Mouse (Mus musculus) small intestine, adult 2 months (tissue): ENCODE measurements around the gene Prkch. TPM values are rescaled to one million over a fixed set of nuclear protein-coding genes. Genes with fewer than 3 reads are reported as not detected.
A peak's percentile ranks its signal among the peaks of the same experiment; 100 is the strongest.

ENCODE experiments used
- H3K27ac ChIP-seq: fragments of 200-500 bp; 2 replicates; pipeline ENCODE4 v1.5.1; 2012; ENCODE audit warnings: low read depth, low read length, control low read depth, inconsistent platforms; ENCODE audit not compliant: insufficient read depth
- H3K27me3 ChIP-seq: fragments of 200-500 bp; 2 replicates; pipeline ENCODE4 v1.6.1; 2012; ENCODE audit warnings: mild to moderate bottlenecking, moderate library complexity, low read length, inconsistent platforms; ENCODE audit not compliant: control insufficient read depth, insufficient read depth
- H3K36me3 ChIP-seq: fragments of 200-500 bp; 2 replicates; pipeline ENCODE4 v1.6.1; 2012; ENCODE audit warnings: mild to moderate bottlenecking, low read length, control low read depth, inconsistent platforms; ENCODE audit not compliant: control insufficient read depth, insufficient read depth
- H3K4me1 ChIP-seq: fragments of 200-500 bp; 2 replicates; pipeline ENCODE4 v1.6.1; 2012; ENCODE audit warnings: low read length, inconsistent platforms, mixed read lengths; ENCODE audit not compliant: control insufficient read depth, insufficient read depth, insufficient read length
- H3K4me3 ChIP-seq: fragments of 200-500 bp; 2 replicates; pipeline ENCODE4 v1.5.1; 2012; ENCODE audit warnings: low read depth, mild to moderate bottlenecking, control low read depth, inconsistent platforms, low read length, moderate library complexity
- CTCF ChIP-seq: fragments of 200-500 bp; IDR thresholded peaks from 2 replicates; pipeline ENCODE4 v1.5.1; 2012; ENCODE audit warnings: low read depth, mild to moderate bottlenecking, control low read depth, inconsistent platforms, low read length, moderate library complexity, mixed read lengths; ENCODE audit not compliant: insufficient replicate concordance, insufficient read length; ENCODE audit errors: extremely low read depth
- POLR2A ChIP-seq: fragments of 200-500 bp; IDR thresholded peaks from 2 replicates; pipeline ENCODE4 v1.6.1; 2012; ENCODE audit warnings: low read depth, mild to moderate bottlenecking, control low read depth, inconsistent platforms, low read length, moderate library complexity
- WGBS: fragments of 180-500 bp; shearing (Covaris S2); methylation state at CpG from one replicate; pipeline ENCODE4 v1.1.7; 2018; 5-methylcytosine and 5-hydroxymethylcytosine counted together
- polyA plus RNA-seq: library from polyadenylated mRNA; depleted of rRNA; stranded (reverse); fragments of >200 nt; gene quantifications from 2 replicates; pipeline ENCODE4 v1.2.3, GENCODE M21; 2012

Gene Prkch
- polyA plus RNA-seq, 1 experiment, result 3.2 TPM

DNA sequence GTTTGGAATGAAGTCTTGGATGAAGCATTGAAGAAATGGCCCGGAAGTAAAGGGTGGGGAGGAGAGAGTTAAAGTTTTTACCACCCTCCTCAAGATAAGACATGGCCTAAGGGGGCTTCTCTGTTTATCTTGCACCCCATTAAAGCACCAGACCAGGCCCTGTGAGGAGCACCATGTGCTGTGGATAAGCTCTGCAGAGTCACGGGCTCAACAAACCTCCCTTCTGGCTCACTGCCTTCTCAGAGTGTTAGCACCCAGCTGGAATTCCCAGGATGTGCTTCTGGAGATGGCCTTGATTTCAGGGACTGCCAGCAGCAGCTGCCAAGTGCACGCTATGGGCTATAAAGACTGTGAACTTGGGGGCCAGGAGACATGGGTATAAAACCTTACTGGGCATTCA is 204.3 kb downstream of the Prkch start:
- no peak overlapping the region for H3K27ac ChIP-seq
- no peaks in the 10 kb centered on the region for H3K36me3 ChIP-seq
- H3K4me3 ChIP-seq, result no peak overlapping the region
- TF ChIP-seq CTCF (no peak), POLR2A (no peak)
- peaks cover 10% of the 10 kb centered on the region for H3K4me1 ChIP-seq
- H3K27me3 ChIP-seq, result no peaks in the 10 kb centered on the region
- WGBS, result 36% methylated on average over 3 of the region's 3 CpGs

DNA sequence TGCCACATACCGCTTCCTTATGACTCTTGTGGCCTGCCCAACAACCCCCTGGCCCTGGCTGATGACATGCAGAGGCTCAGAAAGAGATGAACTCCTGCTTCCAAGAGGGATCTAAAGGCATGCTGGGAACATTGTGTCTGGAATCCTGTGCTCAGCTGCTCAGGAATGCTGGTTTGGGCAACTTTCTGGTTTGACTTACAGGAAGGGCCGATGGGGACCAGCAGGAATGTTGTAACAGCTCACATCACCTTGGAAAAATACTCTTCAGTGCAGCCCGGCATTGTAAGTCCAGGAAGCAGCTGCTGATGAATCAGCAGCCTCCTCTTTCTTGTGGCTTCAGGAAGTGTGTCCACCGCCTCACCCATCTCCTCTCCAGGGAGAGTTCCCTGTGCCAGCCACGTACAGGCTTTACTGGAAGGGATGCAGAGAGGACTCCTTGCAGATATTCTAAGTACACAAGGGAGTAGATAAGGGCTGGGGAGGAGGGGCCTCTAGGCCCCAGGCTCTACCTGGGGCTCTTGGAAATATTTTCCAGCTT is 206.0 kb downstream of the Prkch start:
- H3K36me3 ChIP-seq, result no peaks in the 10 kb centered on the region
- no peaks in the 10 kb centered on the region for H3K27me3 ChIP-seq
- 31% methylated on average over 5 of the region's 5 CpGs for WGBS

DNA sequence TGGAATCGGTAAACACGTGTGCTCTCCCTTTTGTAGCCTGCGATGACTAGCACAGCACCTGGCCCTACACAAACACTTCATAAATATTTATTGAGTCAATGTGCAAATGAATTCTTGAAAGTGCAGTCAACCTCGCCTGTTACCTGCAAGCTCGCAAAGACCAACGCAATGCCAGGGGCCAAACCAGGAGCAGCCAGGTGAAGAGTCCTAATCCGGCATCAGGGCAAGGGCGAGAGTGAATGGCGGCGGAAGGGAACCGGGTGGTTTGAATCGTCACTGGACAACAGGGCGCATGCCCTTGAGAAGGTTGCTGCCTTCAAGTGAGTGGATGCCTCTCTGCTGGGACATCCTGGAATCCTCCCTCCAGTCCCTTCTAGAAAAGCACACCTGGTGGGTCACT is 208.6 kb downstream of the Prkch start:
- no peak overlapping the region for H3K4me3 ChIP-seq
- WGBS, result 75% methylated on average over 13 of the region's 13 CpGs
- no peak overlapping the region for H3K27ac ChIP-seq
- H3K36me3 ChIP-seq, result no peaks in the 10 kb centered on the region
- TF ChIP-seq POLR2A, result no peak
- TF ChIP-seq CTCF, result no peak
- H3K27me3 ChIP-seq, result no peaks in the 10 kb centered on the region
- H3K4me1 ChIP-seq, result peaks cover 17% of the 10 kb centered on the region

More for the DNA sequence above, 206.0 kb downstream of the Prkch start:
- Histone ChIP-seq H3K4me1 (peaks cover 17% of the 10 kb centered on the region), H3K27ac (peak overlapping the region; percentile 30; the same call in 1 of the 2 replicates), H3K4me3 (no peak overlapping the region)
- no peak for TF ChIP-seq POLR2A
- no peak for TF ChIP-seq CTCF

DNA sequence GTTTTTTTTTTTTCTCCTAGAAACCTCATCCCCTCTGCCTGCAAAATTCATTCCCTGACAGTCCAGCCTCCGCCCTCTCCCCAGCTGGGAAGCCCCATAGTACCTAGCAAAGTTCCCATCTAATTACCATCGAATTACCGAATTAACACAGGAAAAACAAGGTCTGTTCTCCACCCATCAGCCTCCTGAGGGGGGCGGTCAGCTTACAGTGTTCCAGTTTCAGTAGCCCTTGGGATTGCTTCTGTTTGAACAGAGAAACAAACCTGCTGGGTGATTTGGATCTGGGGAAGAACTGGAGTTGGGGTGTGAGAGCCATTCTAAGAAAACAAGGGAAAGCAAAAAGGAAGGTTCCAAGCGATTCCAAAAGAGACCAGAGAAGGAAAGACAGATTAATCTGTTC is 209.1 kb downstream of the Prkch start:
- 22% methylated on average over 5 of the region's 5 CpGs for WGBS
- no peaks in the 10 kb centered on the region for H3K27me3 ChIP-seq
- no peak overlapping the region for H3K4me3 ChIP-seq
- no peak overlapping the region for H3K27ac ChIP-seq
- peaks cover 17% of the 10 kb centered on the region for H3K4me1 ChIP-seq
- TF ChIP-seq CTCF, result no peak
- no peaks in the 10 kb centered on the region for H3K36me3 ChIP-seq

DNA sequence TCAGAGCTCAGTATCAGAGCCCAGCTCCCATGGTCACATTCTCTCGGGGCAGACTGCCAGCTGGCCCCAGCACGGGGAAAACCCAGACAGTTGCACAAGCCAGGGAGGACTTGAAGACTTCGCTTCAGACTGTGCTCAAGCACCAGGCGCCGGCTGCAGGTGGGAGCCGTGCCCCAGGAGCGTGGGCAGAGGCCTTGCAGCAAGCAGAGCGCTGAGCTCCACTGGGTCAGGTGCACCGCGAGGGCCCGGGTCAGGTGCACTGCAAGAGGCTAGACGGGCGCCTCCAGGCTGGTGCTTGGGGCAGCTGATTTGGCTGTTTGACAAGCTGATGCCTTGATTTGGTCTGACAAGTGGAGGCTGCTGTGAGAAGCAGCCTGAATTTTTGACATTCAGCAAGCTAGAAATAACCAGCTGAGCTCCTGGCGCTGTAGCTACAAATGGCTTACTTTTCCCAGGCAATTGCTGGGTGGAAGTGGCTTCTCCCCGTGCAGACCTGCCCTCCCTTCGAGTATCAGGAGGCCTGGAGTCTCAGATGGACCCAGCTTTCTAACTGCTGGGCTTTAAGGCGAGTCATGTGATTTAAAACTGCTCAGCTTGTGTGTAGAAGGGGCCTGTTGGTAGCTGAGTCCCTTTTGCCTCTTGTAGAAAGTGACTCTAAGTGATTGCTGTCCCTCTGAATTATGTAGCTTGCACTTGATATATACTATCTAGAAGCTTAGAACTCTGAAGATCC is 209.7 kb downstream of the Prkch start:
- H3K4me3 ChIP-seq, result no peak overlapping the region
- H3K27ac ChIP-seq, result no peak overlapping the region
- TF ChIP-seq CTCF, result no peak
- TF ChIP-seq POLR2A, result no peak
- no peaks in the 10 kb centered on the region for H3K36me3 ChIP-seq
- 11% methylated on average over 17 of the region's 17 CpGs for WGBS
- peaks cover 17% of the 10 kb centered on the region for H3K4me1 ChIP-seq
- H3K27me3 ChIP-seq, result no peaks in the 10 kb centered on the region

DNA sequence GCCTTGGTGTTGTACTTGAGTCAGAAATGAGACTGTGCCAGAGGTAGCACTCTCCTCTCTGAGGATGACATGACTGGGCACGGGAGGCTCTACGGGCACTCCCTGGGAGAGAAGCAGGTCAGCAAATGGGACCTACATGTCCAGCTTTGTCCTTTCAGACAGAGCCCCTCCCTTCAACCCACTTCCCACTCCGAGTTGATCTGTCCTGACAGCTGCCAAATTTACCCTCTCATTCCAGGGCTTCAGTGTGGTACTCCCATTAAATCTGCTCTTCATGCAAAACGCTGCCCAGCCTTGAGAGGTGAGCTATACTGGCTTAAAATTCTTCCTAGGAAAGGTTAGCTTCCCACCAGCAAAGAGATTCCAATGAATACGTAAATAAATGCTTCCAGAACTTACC is 215.1 kb downstream of the Prkch start:
- TF ChIP-seq POLR2A, result no peak
- H3K4me3 ChIP-seq, result no peak overlapping the region
- WGBS, result 92% methylated on average over 5 of the region's 5 CpGs

DNA sequence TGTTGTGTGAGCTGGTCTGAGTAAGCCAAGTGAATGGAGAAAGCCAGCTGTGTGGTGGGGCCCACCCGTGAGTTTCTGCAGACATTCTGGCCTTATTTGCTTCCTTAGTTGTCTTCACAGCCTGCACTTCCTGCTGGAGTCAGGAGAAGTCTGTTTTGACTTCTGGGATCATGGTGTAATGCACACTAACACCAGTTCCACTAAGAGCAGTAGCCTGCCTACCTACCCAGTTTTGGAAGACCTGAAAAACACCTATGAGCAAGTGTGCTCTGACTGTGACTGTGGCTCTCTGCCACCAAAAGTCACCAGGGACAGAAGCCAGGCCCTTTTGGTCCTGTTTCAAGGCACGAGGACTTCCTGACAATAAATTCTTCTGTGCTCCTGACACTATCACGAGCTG is 216.3 kb downstream of the Prkch start:
- TF ChIP-seq POLR2A (no peak), CTCF (no peak)
- Histone ChIP-seq H3K4me3 (no peak overlapping the region), H3K27ac (no peak overlapping the region), H3K27me3 (no peaks in the 10 kb centered on the region), H3K4me1 (no peaks in the 10 kb centered on the region; the same call in 1 of the 2 replicates), H3K36me3 (no peaks in the 10 kb centered on the region)
- WGBS, result 14% methylated on average over 3 of the region's 3 CpGs

More for the DNA sequence above, 215.1 kb downstream of the Prkch start:
- Histone ChIP-seq H3K36me3 (no peaks in the 10 kb centered on the region), H3K4me1 (no peaks in the 10 kb centered on the region; the same call in 1 of the 2 replicates), H3K27me3 (no peaks in the 10 kb centered on the region), H3K27ac (no peak overlapping the region)
